Mouse (Mus musculus) MN1 (cell line): ENCODE measurements at regions not wholly inside any gene's neighbourhood (a gene's known extent, or its start where the extent isn't known, plus 50 kb on each side); places are given as distances from the start of the nearest gene placed in this dataset.
"Not testable (repeated sequence)": the region's sequence is repeated elsewhere in the genome, so short reads cannot be mapped to it uniquely, and the experiment has no call there.

Experiments
- DNase-seq: peaks from one replicate; pipeline ENCODE4 v3.0.0-alpha.2; 2016; ENCODE audit warnings: low spot score

DNA sequence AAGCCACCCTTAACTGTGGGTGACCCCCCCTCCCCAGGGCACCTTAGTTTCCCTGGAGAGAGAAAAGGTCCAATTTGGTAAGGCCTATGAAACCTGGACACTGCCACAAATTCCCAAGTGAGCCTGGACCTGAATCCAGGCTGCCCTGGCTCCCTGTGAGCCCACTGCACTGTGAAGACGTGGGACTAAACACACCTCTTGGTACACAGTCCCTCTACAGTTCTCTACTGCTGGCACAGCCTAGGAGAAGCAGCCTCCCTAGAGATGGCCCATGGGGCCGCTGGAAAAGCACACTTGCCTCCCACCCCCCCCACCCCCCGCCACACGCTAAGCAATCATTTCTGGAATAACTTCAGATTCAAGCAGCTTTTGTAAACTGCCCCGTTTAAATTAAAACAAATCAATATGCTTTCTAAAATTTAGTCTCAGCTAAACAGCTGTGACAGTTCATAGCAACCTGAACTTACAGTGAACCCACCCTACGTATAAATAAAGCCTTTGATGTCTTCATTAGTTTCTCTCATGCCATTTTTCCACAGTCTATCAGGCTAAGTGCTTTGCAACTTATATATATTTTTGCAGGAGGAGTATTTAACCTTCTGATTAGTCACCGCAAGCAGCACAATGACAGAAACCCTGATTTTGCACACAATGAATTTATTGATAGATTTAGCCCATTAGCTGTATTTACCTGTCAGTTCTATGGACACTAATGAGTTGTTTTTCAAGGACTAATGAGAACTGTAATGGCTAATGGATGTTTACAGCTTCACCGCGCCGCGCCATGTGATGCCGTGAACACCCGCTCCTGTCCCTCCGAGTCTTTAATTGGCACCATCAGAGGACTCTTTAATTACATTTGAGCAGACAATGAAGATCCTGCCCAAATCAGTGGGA lies 215.3 kb downstream of the 3100002H09Rik start:
- no peak for DNase-seq

DNA sequence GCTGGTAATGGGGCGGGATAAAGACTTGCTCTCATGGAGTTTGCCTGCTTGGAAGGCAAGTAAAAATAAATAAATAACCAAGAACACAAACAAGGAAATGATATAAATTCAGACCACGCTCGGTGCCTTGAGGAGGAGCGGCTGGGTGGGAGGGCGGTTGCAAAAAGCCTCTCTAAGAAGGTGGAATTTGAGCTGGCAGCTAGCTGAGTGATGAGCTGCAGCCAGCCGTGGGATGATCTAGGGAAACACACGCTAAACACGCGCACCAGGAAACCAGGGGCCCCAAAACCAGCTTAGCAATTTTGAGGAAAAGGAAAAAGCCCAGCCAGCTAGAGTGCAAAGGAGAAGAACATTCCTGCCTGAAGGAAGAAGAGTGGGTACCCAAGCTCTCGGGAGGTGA lies 217.0 kb downstream of the 3100002H09Rik start:
- no peak for DNase-seq

DNA sequence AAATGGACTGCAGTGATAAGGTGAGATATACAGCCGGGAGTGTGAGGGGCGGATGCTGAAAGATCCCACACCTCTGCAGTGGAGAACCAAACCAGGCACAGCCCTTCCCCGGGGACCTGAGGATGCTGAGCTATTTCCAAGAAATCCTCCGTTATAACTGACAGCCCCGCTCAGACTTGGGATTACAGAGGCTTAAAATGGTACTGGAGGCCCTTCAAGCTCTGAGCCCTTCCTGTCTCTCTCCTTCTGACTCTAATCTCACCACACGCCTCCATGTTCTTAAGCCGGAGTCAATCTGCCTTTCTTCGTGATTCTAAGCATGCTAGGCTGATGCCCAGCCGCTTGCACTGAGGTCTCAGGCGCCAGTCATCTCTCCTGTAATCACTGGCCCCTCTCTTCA lies 221.5 kb downstream of the 3100002H09Rik start:
- DNase-seq = no peak

DNA sequence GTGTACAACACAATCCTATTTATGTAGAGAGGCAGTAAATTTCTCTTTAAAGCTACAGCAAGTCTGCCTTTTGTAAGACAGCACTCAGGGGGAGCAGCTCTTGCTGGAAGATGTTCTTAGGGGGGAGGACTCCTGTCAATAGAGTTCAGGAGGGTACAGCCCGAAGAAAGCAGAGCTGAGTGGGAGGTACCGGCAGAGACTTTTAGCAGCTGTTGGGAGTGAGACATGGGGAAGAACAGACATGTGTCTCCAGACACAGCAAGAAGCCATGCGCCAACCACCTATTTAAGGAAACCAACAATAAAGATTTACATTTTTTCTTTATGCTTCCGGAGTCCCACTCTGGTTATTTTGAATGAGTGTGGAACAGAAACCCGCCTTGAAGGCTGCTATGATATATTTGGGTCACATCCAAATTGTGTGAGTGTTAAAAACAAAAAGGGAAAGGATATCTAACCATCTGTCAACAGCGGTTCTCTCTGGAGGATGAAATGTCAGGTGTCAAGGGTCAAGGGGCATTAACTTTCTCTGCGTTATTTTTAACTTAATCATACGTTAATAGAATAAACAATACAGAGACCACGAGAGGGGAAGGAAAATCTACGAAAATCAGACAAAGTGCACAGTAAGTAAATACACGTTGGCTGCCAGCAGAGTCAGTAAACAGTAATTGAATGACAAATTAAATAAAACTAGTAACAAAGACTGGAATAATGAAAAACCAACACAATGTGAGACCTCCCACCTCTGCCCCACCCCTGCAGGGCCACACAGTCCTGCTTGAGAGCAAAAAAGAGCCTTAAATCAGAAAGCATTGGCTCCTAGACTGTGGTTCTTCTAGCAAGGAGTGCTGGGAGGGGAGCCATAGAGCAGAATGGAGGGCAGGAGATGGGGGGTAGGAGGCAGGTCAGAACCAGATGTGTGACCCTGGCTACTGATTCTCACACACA lies 225.2 kb downstream of the 3100002H09Rik start:
- DNase-seq = no peak

DNA sequence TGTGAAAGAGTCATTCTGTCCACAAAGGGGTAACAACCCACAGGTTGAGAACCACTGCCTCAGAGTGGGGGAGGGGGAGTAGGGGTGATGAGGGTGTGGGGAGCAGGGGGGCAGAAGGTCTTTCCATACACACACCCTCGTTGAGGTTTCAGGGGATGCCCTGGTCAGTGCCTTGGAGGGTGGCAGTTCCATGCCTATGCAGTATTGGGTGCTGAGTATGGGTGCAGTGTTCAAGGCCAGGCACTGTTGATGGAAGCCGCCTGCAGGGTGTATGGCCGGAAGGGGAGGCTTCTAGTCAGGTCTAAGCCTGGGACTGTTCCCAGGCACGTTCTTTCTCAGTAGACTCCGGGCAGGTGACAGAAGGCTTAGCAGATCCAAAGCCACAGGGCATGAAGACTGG lies 234.1 kb downstream of the 3100002H09Rik start:
- DNase-seq = no peak

DNA sequence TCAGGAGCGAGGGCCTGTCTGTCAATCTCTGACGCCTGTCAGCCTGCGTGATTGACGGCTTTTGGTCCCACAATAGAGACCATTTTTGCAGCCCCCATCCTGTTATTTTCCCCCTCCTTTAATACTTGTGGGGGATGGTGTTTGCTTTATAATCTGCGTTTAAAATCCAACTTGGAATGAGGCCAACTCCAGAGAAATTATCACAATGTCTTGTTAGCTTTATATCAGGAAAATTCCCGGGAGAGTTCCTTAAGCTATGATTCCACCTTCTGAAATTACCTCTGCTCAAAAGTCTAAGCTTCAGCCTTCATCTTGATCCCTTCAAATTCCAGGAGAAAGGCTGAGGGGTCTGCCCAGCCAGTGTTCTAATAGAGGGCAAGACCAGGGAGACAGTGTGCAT lies 235.0 kb downstream of the 3100002H09Rik start:
- DNase-seq = no peak

DNA sequence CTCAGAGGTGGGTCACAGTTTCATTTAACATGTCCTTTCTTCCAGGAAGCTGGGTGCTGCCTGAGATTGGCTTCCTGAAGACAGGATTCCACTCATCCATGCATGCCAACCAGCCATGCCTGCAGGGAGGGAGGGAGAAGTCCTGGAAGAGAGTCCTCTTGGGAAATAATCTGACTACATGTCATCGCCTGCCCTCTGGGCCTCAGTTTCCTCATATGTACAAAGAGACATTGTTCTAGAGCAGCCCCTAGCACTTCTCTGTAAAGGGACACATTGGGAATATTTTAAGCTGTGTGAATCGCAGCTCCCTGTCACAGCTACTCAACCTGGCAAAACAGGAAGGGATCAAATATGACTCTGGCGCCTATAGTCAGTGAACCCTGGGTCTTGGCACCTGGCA lies 241.8 kb downstream of the 3100002H09Rik start:
- no peak for DNase-seq

DNA sequence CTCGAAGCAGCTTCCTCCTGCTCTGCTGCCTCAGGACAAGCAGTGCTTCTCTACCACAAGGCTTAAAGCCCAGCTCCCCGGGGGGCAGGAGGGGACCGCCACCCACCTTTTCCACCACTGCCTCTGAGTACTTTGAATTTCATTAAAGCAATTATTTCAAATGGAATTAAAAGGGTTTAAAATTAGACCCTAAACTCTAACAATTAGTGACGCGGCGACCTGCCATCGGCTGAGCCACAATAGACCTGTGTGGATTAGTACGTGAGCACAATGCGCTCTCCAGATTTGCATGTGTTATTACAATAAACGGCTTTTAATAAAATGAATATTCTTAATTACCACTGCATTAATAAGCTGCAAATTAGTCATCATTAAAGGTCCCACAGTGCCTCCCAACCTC lies 242.5 kb downstream of the 3100002H09Rik start:
- DNase-seq = no peak

DNA sequence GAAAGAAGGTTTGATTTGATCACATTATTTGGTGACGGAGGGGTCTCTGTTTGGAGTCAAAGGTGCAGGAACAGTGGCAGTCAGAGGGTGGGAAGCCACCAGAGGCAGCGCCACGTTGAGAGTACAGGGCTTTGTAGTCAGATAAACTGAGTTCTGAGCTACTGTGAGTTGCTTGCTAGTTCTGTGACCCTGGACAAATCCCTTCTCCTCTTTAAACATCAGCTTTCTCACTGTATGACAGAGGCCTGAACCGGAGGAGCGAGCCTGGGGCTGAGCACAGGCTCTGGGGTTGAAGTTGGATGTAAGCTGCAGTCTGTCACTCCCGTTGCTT lies 250.1 kb downstream of the 3100002H09Rik start:
- no peak for DNase-seq

DNA sequence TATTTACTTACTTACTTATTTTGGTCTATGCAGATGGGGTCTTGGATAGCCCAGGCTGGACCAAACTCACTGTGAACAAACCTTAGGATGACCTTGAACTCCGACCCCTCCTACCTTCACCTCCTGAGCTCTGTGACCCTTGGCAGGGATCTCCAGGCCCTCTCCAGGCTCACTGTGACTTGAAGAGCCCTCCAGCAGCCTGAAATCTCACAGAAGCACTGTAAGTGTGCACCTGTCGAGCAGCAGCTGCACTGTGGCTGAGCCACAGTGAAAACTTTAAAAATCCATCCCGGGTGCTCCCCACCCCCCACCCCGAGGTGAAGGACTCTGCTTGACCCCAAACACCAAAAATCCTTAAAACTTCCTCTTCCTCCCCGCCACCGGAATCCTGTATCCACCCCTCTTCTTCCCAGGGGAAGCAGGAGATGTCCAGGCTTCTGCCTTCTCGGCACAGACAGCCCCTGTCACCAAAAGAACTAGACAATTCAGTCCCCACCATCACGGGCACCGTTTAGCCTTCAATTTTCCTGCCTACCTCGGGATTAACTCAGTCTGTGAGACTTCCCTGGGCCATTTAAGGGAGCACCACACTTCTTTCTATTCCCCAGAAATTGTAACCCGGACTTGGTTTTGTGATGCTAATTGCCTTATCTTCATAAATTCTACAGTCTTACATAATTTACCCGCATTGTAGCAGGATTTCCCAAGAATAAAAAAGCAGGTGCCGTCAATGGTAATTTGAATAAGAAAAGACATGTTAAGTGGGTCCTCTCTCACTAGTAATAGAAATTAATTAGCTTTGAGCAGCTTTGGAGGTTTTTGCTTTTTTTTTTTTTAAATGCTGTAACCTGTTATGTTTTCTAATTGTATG lies 250.7 kb downstream of the 3100002H09Rik start:
- no peak for DNase-seq

DNA sequence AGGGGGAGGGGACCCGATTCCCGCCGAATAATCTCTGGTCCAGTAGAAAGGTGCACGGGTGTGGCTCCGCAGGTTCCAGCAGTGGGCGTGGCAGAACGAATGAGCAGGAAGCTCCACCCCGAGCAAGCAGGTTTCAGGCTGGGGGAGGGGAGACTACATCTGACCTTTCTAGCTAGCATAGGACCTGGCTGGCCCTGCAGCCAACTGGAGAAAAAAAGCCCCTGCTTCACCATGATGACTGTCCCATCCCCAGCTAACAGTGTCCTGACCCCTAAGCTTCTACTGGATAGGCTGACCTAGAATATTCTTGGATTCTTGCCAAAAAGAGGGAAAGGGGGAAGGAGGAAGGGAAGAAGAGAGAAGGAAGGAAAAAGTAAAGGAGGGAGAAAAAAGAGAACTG lies 252.1 kb downstream of the 3100002H09Rik start:
- DNase-seq = not testable (repeated sequence)

DNA sequence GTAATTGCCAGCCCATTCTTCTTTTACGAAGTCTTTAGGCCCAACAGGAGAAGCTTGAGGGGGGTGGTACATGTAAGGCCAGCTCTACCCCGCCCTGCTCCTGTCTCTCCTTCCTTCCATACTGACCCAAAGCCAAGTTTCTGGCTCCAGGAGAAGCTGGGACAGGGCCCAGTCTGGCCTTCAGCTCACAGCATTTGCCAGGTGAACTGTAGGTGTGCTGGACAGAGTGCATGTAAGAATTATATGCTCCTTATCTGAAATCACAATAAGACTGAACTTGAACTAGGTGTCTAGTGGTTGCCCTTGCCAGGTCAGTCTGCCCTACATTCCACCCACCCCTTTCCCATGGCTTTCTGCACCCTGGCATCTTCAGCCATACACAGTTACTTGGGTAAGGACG lies 260.2 kb downstream of the 3100002H09Rik start:
- DNase-seq = no peak

DNA sequence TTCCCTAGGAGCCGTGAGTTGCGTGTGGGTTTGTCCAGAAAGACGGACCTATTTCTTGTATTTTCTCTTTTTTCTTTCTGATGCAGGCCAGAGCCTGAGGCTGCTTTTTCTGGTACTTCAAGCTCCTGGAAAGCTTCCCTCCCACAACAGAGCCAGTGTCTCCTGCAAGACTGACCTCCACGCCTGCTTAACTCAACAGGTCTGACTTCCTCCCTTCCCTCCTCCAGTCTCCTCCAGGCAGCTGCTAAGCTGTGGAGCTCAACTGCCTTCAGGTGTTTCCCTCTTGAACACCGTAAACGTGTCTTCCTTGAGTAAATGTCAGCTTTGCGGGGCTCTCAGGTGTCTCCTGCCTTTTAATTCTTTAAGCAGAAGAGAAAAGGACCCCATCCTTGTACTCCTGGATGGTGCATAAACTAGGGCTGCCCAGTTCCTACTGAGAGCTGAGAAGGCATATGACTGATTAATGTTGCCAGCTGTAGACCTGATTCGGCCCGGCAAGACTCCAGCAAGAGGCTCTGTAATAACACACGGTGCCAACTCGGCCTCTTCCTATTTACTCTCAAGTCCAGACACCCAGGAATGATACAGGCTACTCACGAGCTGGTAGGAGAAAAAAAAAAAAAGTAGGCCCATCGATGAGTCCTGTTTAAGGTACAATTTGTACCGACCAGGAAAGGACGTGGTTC lies 260.9 kb downstream of the 3100002H09Rik start:
- DNase-seq = no peak

DNA sequence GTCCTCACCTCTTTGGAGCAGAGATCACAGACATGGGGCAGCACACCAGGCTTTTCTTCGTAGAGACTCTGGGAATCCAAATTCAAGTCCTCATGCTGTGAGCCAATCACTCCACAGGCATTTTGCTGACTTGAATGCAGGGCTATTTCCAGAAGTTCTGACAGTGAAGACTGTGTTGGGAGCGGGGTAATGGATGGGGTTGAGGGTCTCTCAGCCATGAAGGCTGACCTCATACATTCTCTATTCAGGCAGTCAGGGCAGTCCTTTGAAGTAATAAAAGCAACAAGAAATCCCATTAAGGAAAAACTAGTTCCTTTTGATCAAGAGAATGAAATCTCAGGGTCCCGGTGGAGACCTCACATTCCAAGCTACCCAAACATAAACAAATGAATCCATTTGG lies 261.5 kb downstream of the 3100002H09Rik start:
- DNase-seq = no peak

DNA sequence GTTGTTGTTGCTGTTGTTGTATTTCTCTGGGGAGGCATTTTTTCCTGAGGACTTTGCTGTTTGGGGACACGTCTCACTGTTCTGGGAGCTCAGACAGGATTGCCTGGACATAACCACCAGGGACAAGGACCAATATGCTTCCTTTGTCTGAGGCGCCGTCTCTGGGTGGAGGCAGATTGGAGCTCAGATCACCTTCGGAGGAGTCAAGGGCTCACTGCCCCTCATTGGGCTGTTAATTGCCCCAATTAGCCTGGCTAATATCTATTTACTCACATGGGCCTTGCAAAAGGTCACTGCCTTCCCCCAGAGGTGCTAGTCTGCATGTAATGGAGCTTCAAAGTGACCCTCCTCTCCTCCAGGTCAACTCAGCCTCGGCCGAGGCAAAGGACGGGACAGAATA lies 270.5 kb downstream of the 3100002H09Rik start:
- no peak for DNase-seq

DNA sequence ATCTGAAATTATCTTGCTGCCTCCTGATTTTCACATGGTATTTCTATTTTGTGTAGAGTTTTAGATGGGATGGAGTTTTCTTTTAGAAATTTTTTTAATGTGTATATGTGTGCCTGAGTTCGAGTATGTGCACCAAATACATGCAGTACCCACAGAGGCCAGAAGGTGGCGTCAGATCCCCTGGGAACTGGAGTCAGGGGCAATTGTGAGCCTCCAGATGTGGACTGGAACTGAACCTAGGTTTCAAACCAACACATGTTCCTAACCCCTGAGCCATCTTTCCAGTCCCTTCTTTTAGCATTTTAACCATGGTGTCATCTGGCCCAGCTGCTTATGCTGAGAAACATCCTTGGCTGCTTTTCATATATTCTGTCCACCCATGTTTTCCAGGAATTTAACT lies 274.9 kb downstream of the 3100002H09Rik start:
- DNase-seq = no peak

DNA sequence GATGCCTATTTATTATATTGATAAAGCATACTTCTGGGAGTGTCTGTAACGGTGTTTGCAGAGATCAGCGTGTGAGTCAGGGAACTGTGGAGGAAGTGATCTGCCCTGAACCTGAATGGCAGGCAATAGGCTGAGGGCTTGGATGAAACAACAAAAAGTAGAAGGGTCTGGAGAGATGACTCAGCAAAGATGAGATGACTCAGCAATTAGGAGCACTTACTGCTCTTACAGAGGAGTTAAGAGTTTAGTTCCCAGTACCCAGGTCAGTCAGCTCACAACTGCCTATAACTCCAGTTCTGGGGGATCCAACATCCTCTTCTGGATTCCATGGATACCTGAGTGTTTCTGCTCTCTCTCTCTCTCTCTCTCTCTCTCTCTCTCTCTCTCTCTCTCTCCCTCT lies 277.6 kb downstream of the 3100002H09Rik start:
- no peak for DNase-seq

DNA sequence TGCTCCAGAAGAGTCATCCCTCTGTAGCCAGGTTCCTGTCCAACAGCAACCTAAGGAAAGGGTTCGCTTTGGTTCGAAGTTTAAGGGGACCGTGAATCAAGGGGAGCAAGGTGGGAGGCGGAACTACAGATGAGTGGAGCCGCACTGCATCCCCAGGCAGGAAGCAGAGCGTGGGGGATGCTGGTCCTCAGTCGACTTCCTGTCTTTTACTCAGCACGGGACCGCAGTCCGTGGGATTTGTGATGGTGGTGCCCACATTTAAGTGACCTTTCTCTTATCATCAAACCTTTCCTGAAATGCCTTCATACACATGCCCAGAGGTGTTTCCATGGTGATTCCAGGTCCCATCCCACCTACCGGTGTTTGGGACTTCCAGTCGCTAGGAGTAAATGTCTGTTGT lies 278.2 kb downstream of the 3100002H09Rik start:
- no peak for DNase-seq

DNA sequence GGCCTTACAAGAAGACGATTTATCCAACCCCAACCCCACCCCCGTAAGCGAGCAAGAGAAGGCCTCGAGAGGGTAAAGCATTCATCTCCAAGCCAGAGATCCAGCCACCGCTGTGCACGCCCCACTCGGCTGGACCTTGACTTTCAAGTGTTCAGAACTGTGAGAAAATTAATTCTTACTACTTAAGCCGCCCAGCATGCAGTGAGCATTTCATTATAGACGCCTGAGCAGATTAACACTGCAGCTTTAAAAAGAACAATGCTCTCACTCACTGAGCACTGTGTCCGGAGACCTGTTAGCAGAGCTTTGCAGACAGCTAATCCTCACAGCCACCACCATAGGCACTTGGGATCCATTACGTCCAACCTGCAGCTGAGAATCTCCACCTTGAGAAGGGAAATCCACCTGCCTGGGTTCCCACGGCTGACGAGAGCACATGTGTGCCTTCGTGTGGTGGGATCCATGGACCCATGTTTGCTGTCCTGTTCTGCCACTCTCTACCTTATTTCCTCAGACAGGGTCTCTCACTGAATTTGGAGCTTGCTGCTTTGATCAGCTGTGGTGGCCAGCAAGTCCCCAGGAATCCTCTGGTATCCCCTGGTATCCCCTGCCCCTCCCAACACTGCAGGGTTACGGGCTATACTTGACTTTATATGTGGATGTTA lies 281.4 kb downstream of the 3100002H09Rik start:
- DNase-seq = no peak

DNA sequence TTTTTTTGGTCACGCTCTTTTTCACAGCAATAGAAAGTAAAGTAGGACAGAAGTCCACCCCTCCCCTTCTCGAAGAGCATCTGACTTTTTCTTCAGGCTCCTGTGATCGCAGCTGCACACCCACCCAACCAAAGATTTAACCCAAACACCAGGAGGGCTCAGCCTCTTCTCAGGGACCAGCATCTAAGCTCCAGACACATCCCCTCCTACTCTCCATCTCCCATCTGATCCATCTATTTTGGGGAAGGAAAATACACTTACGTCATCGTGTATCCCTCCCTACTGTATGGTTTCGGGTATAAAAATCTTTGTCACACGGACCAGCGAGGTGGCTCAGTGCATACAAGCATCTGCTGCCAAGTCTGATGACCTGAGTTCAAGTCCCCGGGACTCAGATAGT lies 284.3 kb downstream of the 3100002H09Rik start:
- DNase-seq = no peak

DNA sequence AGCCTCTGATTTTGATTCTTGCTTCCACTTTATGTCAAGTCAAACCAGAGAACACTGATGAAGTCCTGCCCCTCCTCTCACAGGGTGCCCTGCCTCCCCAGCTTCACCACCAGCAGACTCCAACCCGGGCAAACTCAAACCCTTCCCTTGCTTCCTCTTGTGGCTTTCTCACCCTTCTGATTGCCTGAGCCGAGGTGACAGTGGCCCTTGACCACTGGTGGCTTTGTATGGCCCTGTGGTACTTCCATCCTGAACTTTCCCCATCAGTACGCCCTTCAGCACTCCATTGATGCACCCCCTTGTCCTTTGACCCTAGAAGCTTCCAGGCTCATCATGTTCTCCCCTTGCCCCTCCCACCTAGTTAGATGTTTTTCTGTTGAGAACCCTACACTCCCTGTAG lies 287.0 kb downstream of the 3100002H09Rik start:
- DNase-seq = no peak
